Comparison of ENCODE assay signal across 13 mouse cellular contexts in genomic region chr19:40240360-40240759, GRCm38 (mm10). TPM values are rescaled to one million over a fixed set of nuclear protein-coding genes. Genes with fewer than 3 reads are reported as not detected.
DNase-seq lines count a peak whose midpoint lies in the region; ATAC-seq and TF ChIP-seq lines count a peak whose summit lies in the region.
"Had no signal": no experiment of that assay in that cellular context is flagged by ENCODE, and none has a peak within 500 bp of the region (broad histone marks: within the 10 kb centered on the region; RNA-seq: fewer than 3 reads in every experiment).

No protein-coding gene starts in this region.

- H3K4me1 ChIP-seq in forebrain, embryonic 13.5 days: peaks cover 14% of the 10 kb centered on the region
- peaks cover 10% of the 10 kb centered on the region for H3K4me1 ChIP-seq in forebrain, embryonic 12.5 days
- H3K4me1 ChIP-seq in hindbrain, embryonic 13.5 days (replicated peaks): peaks cover 13% of the 10 kb centered on the region
- peaks cover 9% of the 10 kb centered on the region; the same call in 1 of the 2 replicates for H3K4me1 ChIP-seq in hindbrain, embryonic 14.5 days (replicated peaks; ENCODE audit: control insufficient read depth, insufficient read depth, low read length)
- no peaks in the 10 kb centered on the region for H3K4me1 ChIP-seq in small intestine, adult 2 months (ENCODE audit: control insufficient read depth, insufficient read depth, insufficient read length, low read length)

- no peak overlapping the region for H3K4me3 ChIP-seq in forebrain, embryonic 13.5 days
- H3K4me3 ChIP-seq in forebrain, embryonic 12.5 days (replicated peaks): no peak overlapping the region
- no peak overlapping the region for H3K4me3 ChIP-seq in hindbrain, embryonic 13.5 days
- no peak overlapping the region for H3K4me3 ChIP-seq in hindbrain, embryonic 14.5 days (replicated peaks; ENCODE audit: low read length)
- no peak overlapping the region for H3K4me3 ChIP-seq in small intestine, adult 2 months (ENCODE audit: low read depth, low read length)
- H3K4me3 ChIP-seq: limb, embryonic 12.5 days had no signal

- no peak overlapping the region for H3K27ac ChIP-seq in forebrain, embryonic 13.5 days
- H3K27ac ChIP-seq in forebrain, embryonic 12.5 days: no peak overlapping the region
- no peak overlapping the region for H3K27ac ChIP-seq in hindbrain, embryonic 13.5 days
- H3K27ac ChIP-seq in hindbrain, embryonic 14.5 days: no peak overlapping the region
- H3K27ac ChIP-seq in small intestine, adult 2 months (ENCODE audit: insufficient read depth, low read depth, low read length): peak overlapping the region; percentile 10; the same call in 1 of the 2 replicates

- no peaks in the 10 kb centered on the region for H3K27me3 ChIP-seq in forebrain, embryonic 13.5 days
- no peaks in the 10 kb centered on the region for H3K27me3 ChIP-seq in forebrain, embryonic 12.5 days
- H3K27me3 ChIP-seq in hindbrain, embryonic 13.5 days: no peaks in the 10 kb centered on the region
- no peaks in the 10 kb centered on the region for H3K27me3 ChIP-seq in hindbrain, embryonic 14.5 days (ENCODE audit: control insufficient read depth, insufficient read depth, low read length)
- H3K27me3 ChIP-seq in small intestine, adult 2 months (ENCODE audit: control insufficient read depth, insufficient read depth, low read length): no peaks in the 10 kb centered on the region
- H3K27me3 ChIP-seq: limb, embryonic 12.5 days had no signal

- DNase-seq in hindbrain, embryonic 14.5 days (ENCODE audit: low spot score): no peak
- DNase-seq in retina, embryonic 14.5 days (ENCODE audit: low spot score): peak; percentile 25
- DNase-seq in retina, postnatal 1 day: no peak
- DNase-seq in layer of hippocampus, adult 11-12 months (ENCODE audit: low spot score): no peak
- DNase-seq: cerebellum, adult 8-10 months; spleen, adult 18-20 months had no signal

- H3K9ac ChIP-seq in forebrain, embryonic 13.5 days: no peak overlapping the region
- no peak overlapping the region for H3K9ac ChIP-seq in forebrain, embryonic 12.5 days
- H3K9ac ChIP-seq in hindbrain, embryonic 13.5 days: no peak overlapping the region
- H3K9ac ChIP-seq in hindbrain, embryonic 14.5 days: no peak overlapping the region
- H3K9ac ChIP-seq: limb, embryonic 12.5 days had no signal

- peak overlapping the region; percentile 37; the same call in 1 of the 2 replicates for H3K4me2 ChIP-seq in forebrain, embryonic 13.5 days
- H3K4me2 ChIP-seq in forebrain, embryonic 12.5 days: no peak overlapping the region
- no peak overlapping the region for H3K4me2 ChIP-seq in hindbrain, embryonic 13.5 days
- no peak overlapping the region for H3K4me2 ChIP-seq in hindbrain, embryonic 14.5 days (replicated peaks)
- H3K4me2 ChIP-seq: limb, embryonic 12.5 days had no signal

- no peak for TF ChIP-seq CTCF in small intestine, adult 2 months (IDR thresholded peaks at IDR 0.05; ENCODE audit: extremely low read depth, insufficient read length, insufficient replicate concordance, low read depth, low read length)

- no peak for ATAC-seq in forebrain, embryonic 13.5 days
- no peak for ATAC-seq in forebrain, embryonic 12.5 days (ENCODE audit: low FRiP score)
- ATAC-seq in hindbrain, embryonic 13.5 days (ENCODE audit: low FRiP score): peak; percentile 57; the same call in 1 of the 2 replicates
- ATAC-seq in hindbrain, embryonic 14.5 days (ENCODE audit: low FRiP score): no peak

- TF ChIP-seq POLR2A in small intestine, adult 2 months (IDR thresholded peaks at IDR 0.05; ENCODE audit: low read depth, low read length): no peak

- H3K36me3 ChIP-seq in forebrain, embryonic 13.5 days (ENCODE audit: poor library complexity, severe bottlenecking): no peaks in the 10 kb centered on the region
- H3K36me3 ChIP-seq in forebrain, embryonic 12.5 days (replicated peaks): no peaks in the 10 kb centered on the region
- H3K36me3 ChIP-seq in hindbrain, embryonic 13.5 days: no peaks in the 10 kb centered on the region
- no peaks in the 10 kb centered on the region for H3K36me3 ChIP-seq in hindbrain, embryonic 14.5 days (replicated peaks; ENCODE audit: control insufficient read depth, insufficient read depth)
- peaks cover 54% of the 10 kb centered on the region for H3K36me3 ChIP-seq in small intestine, adult 2 months (ENCODE audit: control insufficient read depth, insufficient read depth, low read length)
- H3K36me3 ChIP-seq: G1E; limb, embryonic 12.5 days had no signal

- no peaks in the 10 kb centered on the region for H3K9me3 ChIP-seq in forebrain, embryonic 13.5 days (replicated peaks)
- no peaks in the 10 kb centered on the region for H3K9me3 ChIP-seq in forebrain, embryonic 12.5 days
- H3K9me3 ChIP-seq in hindbrain, embryonic 13.5 days: no peaks in the 10 kb centered on the region
- no peaks in the 10 kb centered on the region for H3K9me3 ChIP-seq in hindbrain, embryonic 14.5 days (ENCODE audit: control insufficient read depth, low read length)
- H3K9me3 ChIP-seq: G1E; limb, embryonic 12.5 days had no signal

- WGBS in forebrain, embryonic 13.5 days: 71% methylated on average over 6 of the region's 6 CpGs
- WGBS in forebrain, embryonic 12.5 days: 71% methylated on average over 6 of the region's 6 CpGs
- 79% methylated on average over 6 of the region's 6 CpGs for WGBS in hindbrain, embryonic 13.5 days
- 79% methylated on average over 6 of the region's 6 CpGs for WGBS in hindbrain, embryonic 14.5 days
- WGBS in small intestine, adult 2 months: 81% methylated on average over 6 of the region's 6 CpGs

RNA-seq across cellular contexts. Expression of gene Pdlim1, which starts 31.3 kb away (rescaled TPM):
- polyA plus RNA-seq in forebrain, embryonic 13.5 days (2015; fragmentation: Nextera tagmentation; extraction: Ambion mirVana): 38.5 and 39.4 TPM in 2 replicates
- polyA plus RNA-seq in forebrain, embryonic 12.5 days (2016; fragmentation: Nextera tagmentation; extraction: Ambion mirVana): 48.9 and 58.9 TPM in 2 replicates
- polyA plus RNA-seq in hindbrain, embryonic 13.5 days (2015; fragmentation: Nextera tagmentation; extraction: Ambion mirVana): 13.8 and 14.7 TPM in 2 replicates
- 9.0 and 9.4 TPM in 2 replicates for polyA plus RNA-seq in hindbrain, embryonic 14.5 days (2014; fragmentation: Nextera tagmentation; extraction: Ambion mirVana)
- 92.8 and 353 TPM in 2 replicates for polyA plus RNA-seq in small intestine, adult 2 months (2012; rRNA removed)
- polyA plus RNA-seq: G1E had no signal

RNA-seq across cellular contexts. Expression of gene Cyp2c70, which starts 53.2 kb away (rescaled TPM):
- polyA plus RNA-seq in forebrain, embryonic 13.5 days (2015; fragmentation: Nextera tagmentation; extraction: Ambion mirVana): not detected in 2 replicates
- polyA plus RNA-seq in forebrain, embryonic 12.5 days (2016; fragmentation: Nextera tagmentation; extraction: Ambion mirVana): not detected in 2 replicates
- not detected in 2 replicates for polyA plus RNA-seq in hindbrain, embryonic 13.5 days (2015; fragmentation: Nextera tagmentation; extraction: Ambion mirVana)
- polyA plus RNA-seq in hindbrain, embryonic 14.5 days (2014; fragmentation: Nextera tagmentation; extraction: Ambion mirVana): not detected in 2 replicates
- polyA plus RNA-seq in small intestine, adult 2 months (2012; rRNA removed): not detected in 2 replicates
- polyA plus RNA-seq: G1E; limb, embryonic 12.5 days; thymus, postnatal 0 days had no signal
